Mouse (Mus musculus): ENCODE results near the gene Pds5a. TPM values are rescaled to one million over a fixed set of nuclear protein-coding genes. Genes with fewer than 3 reads are reported as not detected.

Gene Pds5a
- total RNA-seq, 2 experiments from 2014 or later: 37.5 to 43.4 TPM

- intact Hi-C loops (cut with DNase I): no loop called here
- no peak for DNase-seq
These were observed 111.8 kb downstream of the Pds5a start for GRCm38 (mm10) chr5:65586291-65586690.

- intact Hi-C loops (cut with DNase I): no loop called here
- no peak for DNase-seq
These were observed 119.5 kb downstream of the Pds5a start for GRCm38 (mm10) chr5:65578545-65578944.

- intact Hi-C loops (cut with DNase I): no loop called here
- DNase-seq: no peak
These were observed 122.2 kb downstream of the Pds5a start for GRCm38 (mm10) chr5:65575896-65576295.

- intact Hi-C loops (cut with DNase I): no loop called here
- DNase-seq: no peak
These were observed 123.2 kb downstream of the Pds5a start for GRCm38 (mm10) chr5:65574876-65575275.

- intact Hi-C loops (cut with DNase I): no loop called here
- no peak for DNase-seq
These were observed 132.6 kb downstream of the Pds5a start for GRCm38 (mm10) chr5:65565486-65565885.

- DNase-seq: no peak
- intact Hi-C loops (cut with DNase I): no loop called here
These were observed 136.8 kb downstream of the Pds5a start for GRCm38 (mm10) chr5:65561125-65561893.

GRCm38 (mm10) chr5:65557109-65557508 lies 141.0 kb downstream of the Pds5a start:
- intact Hi-C loops (cut with DNase I): no loop called here
- no peak for DNase-seq

Other genes starting within 250 kb of the Pds5a start
- gene Gm43552, start 205.4 kb downstream of the Pds5a start, total RNA-seq (2021): not detected
- gene Smim14, start 161.1 kb downstream of the Pds5a start, total RNA-seq (2021): 10 to 100 TPM; 29.5 to 32.5 TPM
- gene Ube2k, start 161.0 kb downstream of the Pds5a start, total RNA-seq (2021): 10 to 100 TPM; 55.2 to 58.7 TPM
- 1 to 10 TPM; 6.5 to 9.1 TPM for gene N4bp2, start 65.2 kb upstream of the Pds5a start, total RNA-seq (2021)
- gene Rhoh, start 162.9 kb upstream of the Pds5a start, total RNA-seq (2021): under 1 TPM; 0.07 to 0.92 TPM
- gene Chrna9, start 236.6 kb upstream of the Pds5a start, total RNA-seq (2021): 10 to 100 TPM; 12.6 to 19.5 TPM

All from gastrocnemius, postnatal 36 days (tissue).